Mouse (Mus musculus) hindbrain, embryonic 10.5 days (tissue): Measurements from ENCODE around the gene 2610028H24Rik. TPM values are rescaled to one million over a fixed set of nuclear protein-coding genes. Genes with fewer than 3 reads are reported as not detected.

Experiments used
- DNase-seq: peaks from one replicate; pipeline ENCODE4 v3.0.0-alpha.2; 2017; ENCODE audit warnings: low spot score
- H3K27ac ChIP-seq: fragments of 300-500 bp; sonication (generic); 2 replicates; pipeline ENCODE4 v1.5.1; 2016; ENCODE audit warnings: mild to moderate bottlenecking, moderate library complexity
- H3K27me3 ChIP-seq: fragments of 300-500 bp; sonication (generic); 2 replicates; pipeline ENCODE4 v1.6.1; 2016; ENCODE audit warnings: mild to moderate bottlenecking; ENCODE audit not compliant: poor library complexity, insufficient read depth, severe bottlenecking
- H3K36me3 ChIP-seq: fragments of 300-500 bp; sonication (generic); 2 replicates; pipeline ENCODE4 v1.6.1; 2016; ENCODE audit warnings: mild to moderate bottlenecking, moderate library complexity
- H3K4me1 ChIP-seq: fragments of 300-500 bp; sonication (generic); replicated peaks from 2 replicates; pipeline ENCODE4 v1.6.1; 2016; ENCODE audit warnings: mild to moderate bottlenecking
- H3K4me3 ChIP-seq: fragments of 300-500 bp; sonication (generic); 2 replicates; pipeline ENCODE4 v1.5.1; 2016; ENCODE audit warnings: mild to moderate bottlenecking, moderate library complexity
- H3K9me3 ChIP-seq: fragments of 300-500 bp; sonication (generic); 2 replicates; pipeline ENCODE4 v1.6.1; 2016; ENCODE audit warnings: mild to moderate bottlenecking, moderate library complexity
- WGBS: fragments of 180-500 bp; shearing (Covaris S2); methylation state at CpG from one replicate; pipeline ENCODE4 v1.1.7; 2016; 5-methylcytosine and 5-hydroxymethylcytosine counted together
- polyA plus RNA-seq: library from polyadenylated mRNA; unstranded; fragments of >200 nt; fragmentation: Nextera tagmentation; extraction: Ambion mirVana; gene quantifications from 2 replicates; pipeline ENCODE4 v1.2.1, GENCODE M21; 2016

The 2610028H24Rik gene
- polyA plus RNA-seq, 1 experiment from 2014 or later: not detected

GRCm38 (mm10) chr10:76461255-76461654, 12.4 kb downstream of the 2610028H24Rik start:
- Histone ChIP-seq H3K36me3 (peaks cover 50% of the 10 kb centered on the region), H3K4me3 (no peak overlapping the region), H3K27me3 (no peaks in the 10 kb centered on the region), H3K27ac (no peak overlapping the region), H3K4me1 (no peaks in the 10 kb centered on the region), H3K9me3 (peaks cover 20% of the 10 kb centered on the region)
- WGBS: 92% methylated on average over 1 of the region's 1 CpGs
- no peak for DNase-seq

GRCm38 (mm10) chr10:76462312-76462711, 13.4 kb downstream of the 2610028H24Rik start:
- Histone ChIP-seq H3K36me3 (peaks cover 53% of the 10 kb centered on the region), H3K4me3 (no peak overlapping the region), H3K9me3 (peaks cover 20% of the 10 kb centered on the region), H3K4me1 (no peaks in the 10 kb centered on the region), H3K27ac (no peak overlapping the region), H3K27me3 (no peaks in the 10 kb centered on the region)
- 92% methylated on average over 7 of the region's 7 CpGs for WGBS
- DNase-seq: no peak

- H3K36me3 ChIP-seq: peaks cover 53% of the 10 kb centered on the region
- H3K4me1 ChIP-seq: 0 out of 2 replicates have a peak, but pooled peaks cover 1% of the 10 kb centered on the region
- peaks cover 20% of the 10 kb centered on the region for H3K9me3 ChIP-seq
- no peak overlapping the region for H3K4me3 ChIP-seq
- 89% methylated on average over 6 of the region's 6 CpGs for WGBS
- H3K27me3 ChIP-seq: no peaks in the 10 kb centered on the region
- no peak for DNase-seq
- H3K27ac ChIP-seq: no peak overlapping the region
Observed at GRCm38 (mm10) chr10:76462721-76463120, 13.8 kb downstream of the 2610028H24Rik start.

- Histone ChIP-seq H3K4me1 (peaks cover 11% of the 10 kb centered on the region), H3K27ac (peak within 1 kb of the TSS; percentile 94), H3K4me3 (peak within 1 kb of the TSS; percentile 84), H3K27me3 (no peaks in the 10 kb centered on the region), H3K9me3 (no peaks in the 10 kb centered on the region), H3K36me3 (peaks cover 61% of the 10 kb centered on the region)
- 2% methylated on average over 55 of the region's 55 CpGs for WGBS
- DNase-seq: peak; percentile 92
Observed at GRCm38 (mm10) chr10:76468203-76469162, 19.6 kb downstream of the 2610028H24Rik start, which contains the start of the genes Mcm3ap and Ybey. Gene Mcm3ap (plus strand): TSS chr10:76468927. Gene Ybey (minus strand): TSS chr10:76469114.

- 90% methylated on average over 5 of the region's 5 CpGs for WGBS
- Histone ChIP-seq H3K27ac (no peak overlapping the region), H3K36me3 (peaks cover 88% of the 10 kb centered on the region)
Observed at GRCm38 (mm10) chr10:76473759-76474158, 24.9 kb downstream of the 2610028H24Rik start.

GRCm38 (mm10) chr10:76480851-76481250, 32.0 kb downstream of the 2610028H24Rik start:
- Histone ChIP-seq H3K4me1 (no peaks in the 10 kb centered on the region), H3K4me3 (no peak overlapping the region), H3K27me3 (no peaks in the 10 kb centered on the region), H3K36me3 (peaks cover 98% of the 10 kb centered on the region), H3K27ac (no peak overlapping the region), H3K9me3 (no peaks in the 10 kb centered on the region)
- no peak for DNase-seq
- WGBS: 93% methylated on average over 13 of the region's 13 CpGs

More at GRCm38 (mm10) chr10:76473759-76474158, 24.9 kb downstream of the 2610028H24Rik start:
- Histone ChIP-seq H3K4me3 (no peak overlapping the region), H3K27me3 (no peaks in the 10 kb centered on the region), H3K9me3 (no peaks in the 10 kb centered on the region), H3K4me1 (peaks cover 4% of the 10 kb centered on the region)
- DNase-seq: no peak

- no peak for DNase-seq
- Histone ChIP-seq H3K27ac (no peak overlapping the region), H3K9me3 (no peaks in the 10 kb centered on the region), H3K4me3 (no peak overlapping the region), H3K27me3 (no peaks in the 10 kb centered on the region), H3K36me3 (peaks cover 98% of the 10 kb centered on the region), H3K4me1 (no peaks in the 10 kb centered on the region)
- 95% methylated on average over 6 of the region's 6 CpGs for WGBS
Observed at GRCm38 (mm10) chr10:76481480-76481879, 32.6 kb downstream of the 2610028H24Rik start.

GRCm38 (mm10) chr10:76486302-76486701, 37.4 kb downstream of the 2610028H24Rik start:
- H3K9me3 ChIP-seq: no peaks in the 10 kb centered on the region
- no peak overlapping the region for H3K4me3 ChIP-seq
- WGBS: 95% methylated on average over 2 of the region's 2 CpGs
- H3K27me3 ChIP-seq: no peaks in the 10 kb centered on the region
- DNase-seq: no peak
- H3K4me1 ChIP-seq: no peaks in the 10 kb centered on the region
- H3K27ac ChIP-seq: no peak overlapping the region
- peaks cover 100% of the 10 kb centered on the region for H3K36me3 ChIP-seq

- WGBS: 92% methylated on average over 8 of the region's 8 CpGs
- DNase-seq: no peak
- H3K4me1 ChIP-seq: no peaks in the 10 kb centered on the region
- H3K27me3 ChIP-seq: no peaks in the 10 kb centered on the region
- H3K27ac ChIP-seq: no peak overlapping the region
- H3K9me3 ChIP-seq: no peaks in the 10 kb centered on the region
- peaks cover 99% of the 10 kb centered on the region for H3K36me3 ChIP-seq
- H3K4me3 ChIP-seq: no peak overlapping the region
Observed at GRCm38 (mm10) chr10:76488265-76488664, 39.4 kb downstream of the 2610028H24Rik start.

- peaks cover 99% of the 10 kb centered on the region for H3K36me3 ChIP-seq
Observed at GRCm38 (mm10) chr10:76489205-76489604, 40.3 kb downstream of the 2610028H24Rik start.

GRCm38 (mm10) chr10:76493527-76493926, 44.6 kb downstream of the 2610028H24Rik start:
- Histone ChIP-seq H3K27ac (no peak overlapping the region), H3K27me3 (no peaks in the 10 kb centered on the region), H3K4me1 (no peaks in the 10 kb centered on the region), H3K36me3 (peaks cover 95% of the 10 kb centered on the region), H3K4me3 (no peak overlapping the region), H3K9me3 (no peaks in the 10 kb centered on the region)
- DNase-seq: no peak
- WGBS: 84% methylated on average over 1 of the region's 1 CpGs

More at GRCm38 (mm10) chr10:76489205-76489604, 40.3 kb downstream of the 2610028H24Rik start:
- H3K27me3 ChIP-seq: no peaks in the 10 kb centered on the region
- 95% methylated on average over 15 of the region's 15 CpGs for WGBS
- H3K27ac ChIP-seq: no peak overlapping the region
- no peaks in the 10 kb centered on the region for H3K9me3 ChIP-seq
- H3K4me3 ChIP-seq: no peak overlapping the region
- no peaks in the 10 kb centered on the region for H3K4me1 ChIP-seq
- DNase-seq: no peak

- H3K27ac ChIP-seq: no peak overlapping the region
- 96% methylated on average over 6 of the region's 6 CpGs for WGBS
- no peaks in the 10 kb centered on the region for H3K4me1 ChIP-seq
- DNase-seq: no peak
- no peak overlapping the region for H3K4me3 ChIP-seq
- H3K27me3 ChIP-seq: no peaks in the 10 kb centered on the region
- no peaks in the 10 kb centered on the region for H3K9me3 ChIP-seq
- peaks cover 95% of the 10 kb centered on the region for H3K36me3 ChIP-seq
Observed at GRCm38 (mm10) chr10:76495501-76495900, 46.6 kb downstream of the 2610028H24Rik start.

GRCm38 (mm10) chr10:76496366-76496765, 47.5 kb downstream of the 2610028H24Rik start:
- H3K27ac ChIP-seq: no peak overlapping the region
- no peak overlapping the region for H3K4me3 ChIP-seq
- 96% methylated on average over 7 of the region's 7 CpGs for WGBS
- no peaks in the 10 kb centered on the region for H3K4me1 ChIP-seq
- H3K36me3 ChIP-seq: peaks cover 94% of the 10 kb centered on the region
- no peaks in the 10 kb centered on the region for H3K27me3 ChIP-seq
- no peaks in the 10 kb centered on the region for H3K9me3 ChIP-seq
- DNase-seq: no peak
